Mouse (Mus musculus) right cerebral cortex, postnatal 10 days (tissue): ENCODE results near the gene Fxyd6.

Source experiments
- DNase-seq, 2 experiments: peaks; one replicate each; pipeline ENCODE4 v3.0.0; 2021; ENCODE audit warnings: low spot score in 2 of 2

Gene Fxyd6

DNA sequence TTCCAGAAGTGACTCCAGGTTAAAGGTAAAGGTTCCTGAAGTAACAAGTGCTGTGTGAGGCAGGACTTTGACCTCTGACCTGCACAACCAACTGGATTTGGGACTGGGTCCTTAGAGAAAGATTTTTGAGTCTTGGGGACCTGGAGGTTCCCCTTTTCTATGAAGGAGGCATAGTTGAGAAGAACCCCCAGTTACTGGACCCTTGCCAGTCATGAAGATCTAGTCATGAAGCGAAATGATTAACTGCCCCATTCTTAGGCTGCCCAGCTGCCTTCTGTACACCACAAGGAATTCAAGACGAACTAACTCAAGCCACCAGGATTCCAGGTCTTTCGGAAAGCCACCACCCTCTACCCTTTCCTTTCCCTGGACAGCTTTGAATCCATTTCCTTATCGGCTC is 6.4 kb downstream of the Fxyd6 start:
- DNase-seq: no peak

DNA sequence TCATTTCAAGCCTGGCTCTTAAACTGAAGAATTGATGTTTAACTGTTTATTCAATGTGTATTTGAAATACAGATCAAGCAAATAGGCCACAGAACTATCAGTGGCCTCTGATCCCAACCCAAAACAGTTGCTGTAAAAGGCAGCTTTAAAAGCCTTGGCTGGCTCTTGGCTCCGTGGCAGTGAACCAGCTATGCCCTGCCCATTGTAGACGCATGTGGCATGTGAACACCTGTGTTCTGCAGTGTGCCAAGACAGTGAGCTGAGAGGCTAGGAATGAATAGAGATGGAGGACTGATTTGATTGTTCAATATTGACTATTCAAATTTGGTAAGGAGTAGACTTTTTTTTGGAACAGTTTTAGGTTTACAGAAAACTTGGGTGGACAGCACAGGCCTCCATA is 6.9 kb downstream of the Fxyd6 start:
- DNase-seq: no peak

DNA sequence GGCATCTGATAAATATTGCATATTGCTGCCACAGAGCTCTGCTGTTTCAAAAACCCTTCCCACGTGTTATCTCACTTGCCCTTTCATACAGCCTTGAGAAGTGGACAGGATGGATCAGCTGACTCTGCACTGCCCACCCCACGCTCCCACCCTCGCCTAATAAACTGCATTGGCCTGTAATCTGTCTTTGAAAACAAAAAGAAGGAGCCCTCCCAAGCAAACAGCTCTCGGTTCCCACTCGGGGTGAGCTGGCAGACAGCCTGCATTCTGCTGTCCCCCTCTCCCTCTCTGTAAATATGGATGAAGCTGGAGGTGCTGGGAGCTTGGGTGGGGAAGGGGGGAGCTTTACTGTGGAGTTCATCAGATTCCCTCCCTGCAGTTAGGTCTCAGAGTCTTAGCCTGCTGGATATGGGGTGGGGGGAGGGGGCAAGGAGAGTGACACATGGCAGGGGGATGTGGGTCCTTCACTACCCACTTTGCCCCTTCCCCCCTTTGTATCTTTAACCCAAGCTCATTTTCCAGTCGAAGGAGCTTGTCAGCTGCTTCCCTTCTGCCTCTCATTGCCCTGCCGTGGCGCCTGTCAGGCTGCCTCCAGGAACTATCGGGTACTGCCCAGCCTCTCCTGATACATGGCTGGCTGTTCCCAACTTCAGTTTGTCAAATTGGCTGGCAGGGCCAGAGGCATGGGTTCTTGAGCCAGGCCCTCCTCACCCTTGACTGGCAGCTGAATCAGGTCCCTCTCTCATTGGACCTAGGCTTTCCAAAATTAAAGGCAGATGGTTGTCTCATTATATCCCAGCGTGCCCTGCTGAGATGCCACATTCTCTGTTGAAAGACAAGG is 10.6 kb downstream of the Fxyd6 start:
- peak; percentile 43 to 52 for DNase-seq

DNA sequence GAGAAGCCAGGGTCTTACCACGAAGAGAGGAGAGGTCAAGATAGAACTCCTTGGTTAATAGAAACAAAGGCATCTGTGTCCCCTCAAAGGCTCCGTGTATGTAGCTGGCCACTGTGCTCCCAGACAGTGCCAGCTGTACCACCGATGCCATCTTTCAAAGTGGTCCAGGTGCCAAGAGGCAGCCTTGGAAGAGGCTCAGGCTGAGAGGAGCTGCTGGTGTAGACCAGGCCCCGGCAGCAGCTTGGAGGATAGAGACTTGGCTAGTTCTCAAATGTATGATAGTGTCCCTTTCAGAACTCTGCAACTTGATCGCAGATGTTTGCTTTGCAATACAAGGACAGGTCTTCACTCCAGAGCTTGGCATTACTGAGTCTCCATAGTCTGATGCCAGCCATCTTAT is 12.4 kb downstream of the Fxyd6 start:
- peak; percentile 70 to 78 for DNase-seq

DNA sequence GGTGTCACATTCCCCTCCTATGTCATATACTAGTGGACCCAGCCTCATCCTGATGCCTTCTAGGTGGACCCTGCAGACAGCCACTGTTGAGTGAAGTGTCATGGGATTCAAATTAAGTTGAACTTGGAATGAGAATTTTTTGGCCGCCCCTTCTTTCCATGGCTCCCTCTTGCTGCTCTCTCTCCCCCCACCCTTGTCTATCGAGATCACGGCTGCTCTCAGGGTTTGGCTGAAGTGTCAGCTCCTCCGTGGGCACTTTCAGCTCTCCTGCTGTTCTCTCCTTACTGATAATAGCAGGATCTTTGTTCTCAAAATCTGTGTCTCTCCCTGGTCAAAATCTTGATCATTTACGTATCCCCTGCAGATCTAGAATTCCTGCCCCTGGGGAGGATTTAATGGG is 12.8 kb downstream of the Fxyd6 start:
- DNase-seq: no peak

DNA sequence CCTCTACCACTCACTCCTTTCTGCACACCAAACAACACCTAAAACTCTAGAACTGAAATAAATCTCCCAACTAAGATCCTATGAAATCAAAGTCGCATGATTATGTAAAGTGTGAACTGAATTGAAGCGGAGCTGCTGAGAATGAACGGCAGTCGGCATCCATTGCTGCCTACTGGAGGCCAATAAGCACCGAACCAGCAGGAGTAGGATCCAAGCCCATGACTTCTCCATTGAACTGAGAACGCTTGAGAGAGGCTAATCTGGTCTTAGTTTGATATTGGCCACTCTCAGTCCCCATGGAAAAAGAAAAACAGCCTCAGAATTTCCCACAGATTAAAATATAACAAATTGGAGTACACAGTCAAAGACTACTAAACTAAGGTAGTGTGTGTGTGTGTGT is 13.9 kb downstream of the Fxyd6 start:
- DNase-seq: no peak

DNA sequence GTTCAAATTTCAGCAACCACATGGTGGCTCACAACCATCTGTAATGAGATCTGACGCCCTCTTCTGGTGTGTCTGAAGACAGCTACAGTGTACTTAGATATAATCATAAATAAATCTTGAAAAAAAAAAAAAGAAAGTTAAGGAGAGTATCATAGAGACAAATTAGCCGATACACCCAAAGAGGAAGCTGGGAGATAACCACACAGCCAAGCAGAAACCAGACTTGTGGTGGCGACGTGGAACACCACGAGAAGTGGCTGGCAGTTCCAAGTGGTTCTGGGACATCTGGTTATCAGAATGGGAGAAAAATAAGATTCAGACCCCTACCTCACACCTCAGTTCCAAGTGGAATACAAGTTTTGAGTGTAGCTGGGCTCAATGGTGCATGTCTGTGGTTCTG is 16.7 kb downstream of the Fxyd6 start:
- no peak for DNase-seq

DNA sequence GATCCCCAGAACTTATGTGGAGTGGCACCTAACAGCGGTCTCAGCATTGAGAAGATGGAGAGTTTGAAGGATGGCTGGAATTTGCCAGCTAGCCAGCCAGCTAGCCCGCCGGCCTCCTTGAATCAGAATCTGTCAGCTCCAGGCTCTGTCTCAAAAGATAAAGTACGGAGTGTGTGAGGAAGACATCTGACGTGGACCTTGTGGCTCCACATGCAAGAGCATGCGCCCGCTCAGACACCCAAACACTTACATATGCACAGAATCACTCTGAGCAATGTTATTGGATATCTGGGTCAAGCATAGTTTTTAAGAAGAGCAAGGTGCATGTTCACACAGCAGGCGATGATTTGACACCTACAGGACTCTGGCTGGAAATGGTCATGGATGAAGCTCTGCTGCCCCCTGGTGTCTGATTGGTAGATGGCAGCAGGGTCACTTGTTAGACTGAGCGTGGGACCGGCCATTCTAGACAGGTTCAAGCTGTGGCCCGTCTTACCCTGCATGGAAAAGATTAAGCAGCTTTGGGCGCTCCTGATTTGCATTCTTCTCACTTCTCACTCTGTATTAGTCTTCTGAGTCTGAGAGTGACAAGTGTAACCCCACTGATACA is 18.5 kb downstream of the Fxyd6 start:
- DNase-seq: peak; percentile 85 to 87

DNA sequence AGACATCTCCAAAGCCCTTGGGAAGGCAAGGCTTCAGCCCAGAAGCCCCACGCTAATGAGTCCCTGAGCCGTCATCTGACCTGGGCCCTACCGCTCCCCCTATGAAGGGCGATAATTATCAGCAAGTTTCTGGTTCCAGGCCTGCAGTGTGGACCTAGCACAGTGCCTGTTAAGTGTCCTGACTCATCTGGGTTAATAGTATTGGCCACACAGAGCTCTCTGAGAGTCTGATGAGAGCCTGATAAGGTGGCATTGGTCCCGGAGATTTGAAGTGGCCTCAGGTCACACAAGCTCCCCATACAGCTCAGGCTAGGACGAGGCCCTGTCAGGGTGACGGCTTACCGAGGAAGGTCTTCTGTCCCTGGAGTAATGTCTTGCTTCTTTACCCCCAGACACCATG is 19.6 kb downstream of the Fxyd6 start:
- no peak for DNase-seq

DNA sequence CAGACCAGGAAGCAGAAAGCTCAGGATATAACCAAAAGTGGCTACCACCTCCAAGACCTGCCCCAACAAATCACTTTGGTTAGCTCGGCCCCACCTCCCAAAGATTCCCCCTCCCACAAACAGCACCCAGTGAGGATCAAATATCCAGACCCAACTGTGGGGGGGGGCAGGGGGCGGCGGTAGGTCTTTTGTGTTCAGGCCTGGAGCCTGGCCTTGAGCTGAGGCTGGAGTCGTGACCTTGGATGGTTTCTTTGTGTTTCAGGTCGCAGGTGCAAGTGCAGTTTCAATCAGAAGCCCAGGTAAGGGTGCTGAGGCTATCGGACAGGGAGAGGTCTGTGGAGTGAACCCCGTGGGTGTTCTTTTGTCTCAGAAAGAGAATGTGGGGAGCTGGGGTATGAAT is 21.3 kb downstream of the Fxyd6 start:
- DNase-seq: no peak

DNA sequence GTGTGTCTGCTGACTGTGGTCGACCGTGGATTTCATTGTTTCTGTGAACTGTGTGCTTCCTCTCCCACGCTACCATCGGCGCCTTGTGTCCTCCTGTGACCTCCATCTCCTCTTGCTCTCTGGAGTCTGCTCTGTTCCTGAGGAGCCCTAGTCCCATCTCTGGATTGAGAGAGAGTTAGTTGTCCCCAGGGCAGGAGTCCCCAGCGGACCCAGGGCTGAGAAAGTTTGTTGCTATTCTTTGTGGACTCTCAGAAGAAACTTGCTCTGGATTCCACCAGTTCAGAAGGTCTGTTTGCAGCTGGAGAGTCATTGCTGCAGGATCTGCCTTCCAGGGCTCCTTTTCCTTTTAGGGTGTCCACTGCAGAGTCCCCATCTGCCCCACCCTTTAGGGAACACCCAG is 25.2 kb downstream of the Fxyd6 start:
- DNase-seq: no peak

DNA sequence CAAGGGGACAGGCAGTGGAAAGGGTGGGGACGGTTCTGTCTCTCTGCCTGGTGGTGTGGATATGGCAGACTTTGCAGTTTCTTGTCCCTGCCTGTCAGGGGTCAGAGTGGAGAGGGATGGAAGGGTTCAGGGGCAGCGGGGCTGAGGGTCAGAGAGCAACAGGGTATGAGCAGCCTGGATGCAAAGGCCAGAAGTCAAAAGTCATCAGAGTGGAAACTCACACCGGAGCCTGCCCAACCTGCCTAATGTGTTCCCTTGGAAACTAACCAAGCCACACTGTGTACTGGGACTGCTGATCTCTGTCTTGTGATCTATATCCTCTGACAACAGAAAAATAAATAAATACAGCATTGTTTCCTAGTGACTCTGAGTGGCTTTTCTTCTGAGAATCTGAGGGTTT is 25.8 kb downstream of the Fxyd6 start:
- DNase-seq: no peak

DNA sequence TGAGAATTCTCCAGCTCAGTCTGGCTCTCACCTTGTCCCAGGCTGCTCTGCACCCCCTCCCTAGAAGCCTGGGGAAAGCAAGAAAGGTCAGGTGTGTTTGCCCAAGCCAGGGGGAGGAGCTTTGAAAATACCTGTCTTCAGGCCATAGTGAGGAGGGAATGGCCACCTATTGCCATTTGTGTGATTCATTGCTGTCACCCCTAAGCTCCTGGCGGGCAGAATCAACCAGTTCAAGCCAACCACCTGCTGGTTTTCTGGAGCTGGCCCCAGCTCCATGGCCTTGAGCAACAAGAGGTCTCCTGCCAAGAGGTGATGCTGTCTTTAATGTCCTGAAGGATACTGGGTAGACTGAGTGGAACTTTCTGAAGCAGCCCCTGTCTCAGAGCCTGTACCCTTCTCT is 28.4 kb downstream of the Fxyd6 start:
- DNase-seq: no peak

DNA sequence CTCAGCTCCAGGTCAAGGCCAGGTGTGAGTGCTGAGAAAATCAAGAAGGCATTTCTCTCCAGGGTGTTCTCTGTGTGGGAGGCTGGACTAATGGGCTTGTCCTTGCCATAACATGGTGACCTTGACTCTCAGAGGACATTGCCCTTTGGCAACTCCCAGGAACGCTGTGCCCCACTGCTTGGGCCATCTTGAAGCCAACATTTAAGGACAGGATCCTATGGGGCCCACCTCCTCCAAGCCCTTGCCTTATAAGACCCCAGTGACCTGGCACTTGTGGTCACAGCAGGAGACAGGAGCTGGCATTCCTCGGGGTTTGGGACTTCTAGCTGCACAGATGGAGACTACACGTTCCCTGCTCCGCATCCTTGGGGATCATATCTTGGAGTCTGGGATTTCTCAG is 29.4 kb downstream of the Fxyd6 start, which contains the start of gene Fxyd2:
TSS of gene Fxyd2 (plus strand) at position 236 of the 400 bp plus-strand sequence.
- no peak for DNase-seq

DNA sequence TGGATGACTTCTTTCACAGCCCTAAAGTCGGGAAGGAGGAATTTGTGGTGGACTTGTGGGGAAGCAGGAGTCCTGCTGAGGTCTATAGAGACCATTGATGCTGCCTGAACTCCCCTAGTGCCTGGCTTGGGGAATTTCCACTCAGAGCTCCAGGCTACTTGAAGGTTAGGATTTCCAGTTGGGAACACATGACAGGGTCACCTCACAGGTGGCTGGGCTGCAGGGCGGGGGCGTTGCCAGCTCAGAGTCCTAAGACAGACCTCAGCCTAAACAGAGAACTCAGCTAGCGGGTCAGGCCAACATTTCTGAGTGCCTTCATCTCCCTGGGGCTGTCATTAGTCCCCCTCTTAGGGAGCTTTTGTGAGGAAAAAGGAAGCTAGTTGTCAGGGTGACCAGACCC is 31.9 kb downstream of the Fxyd6 start:
- no peak for DNase-seq

DNA sequence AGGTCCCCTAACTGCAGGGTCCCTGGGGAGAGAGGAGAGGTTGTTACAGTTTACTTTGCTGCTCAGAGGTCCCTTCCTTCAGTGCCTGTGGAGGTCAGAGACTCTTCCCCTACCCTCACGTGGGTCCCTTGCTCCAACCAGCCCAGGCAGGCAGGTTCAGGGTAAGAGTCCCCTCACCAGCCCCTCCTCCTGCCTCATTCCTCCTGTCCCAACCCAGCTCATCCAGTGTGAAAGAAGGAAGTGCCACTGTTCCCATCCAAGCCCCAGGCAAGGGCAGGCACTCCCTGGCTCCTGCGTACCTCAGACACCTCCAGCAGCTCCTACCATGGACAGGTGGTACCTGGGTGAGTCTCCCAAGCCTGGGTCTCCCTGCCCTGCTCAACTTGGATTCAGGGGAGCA is 33.0 kb downstream of the Fxyd6 start:
- DNase-seq: no peak

DNA sequence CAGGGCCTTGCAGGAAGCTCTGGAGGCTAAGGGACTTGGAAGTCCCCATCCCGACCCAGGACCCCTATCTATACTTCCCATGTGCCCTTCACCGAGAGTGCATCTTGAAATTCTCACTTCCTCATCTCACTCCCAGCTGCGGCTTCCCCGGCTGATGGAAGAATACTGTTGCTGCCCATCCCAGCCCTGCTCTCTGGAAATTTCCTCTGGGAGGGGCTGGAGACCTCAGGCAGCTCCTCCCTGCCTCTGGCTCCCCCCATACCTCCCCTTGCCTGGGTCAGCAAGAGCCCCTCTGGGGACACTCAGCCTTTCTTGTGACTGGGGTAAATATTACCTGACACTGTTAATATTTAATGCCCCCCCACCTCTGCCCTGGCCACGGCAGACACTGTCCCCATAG is 35.7 kb downstream of the Fxyd6 start:
- no peak for DNase-seq

DNA sequence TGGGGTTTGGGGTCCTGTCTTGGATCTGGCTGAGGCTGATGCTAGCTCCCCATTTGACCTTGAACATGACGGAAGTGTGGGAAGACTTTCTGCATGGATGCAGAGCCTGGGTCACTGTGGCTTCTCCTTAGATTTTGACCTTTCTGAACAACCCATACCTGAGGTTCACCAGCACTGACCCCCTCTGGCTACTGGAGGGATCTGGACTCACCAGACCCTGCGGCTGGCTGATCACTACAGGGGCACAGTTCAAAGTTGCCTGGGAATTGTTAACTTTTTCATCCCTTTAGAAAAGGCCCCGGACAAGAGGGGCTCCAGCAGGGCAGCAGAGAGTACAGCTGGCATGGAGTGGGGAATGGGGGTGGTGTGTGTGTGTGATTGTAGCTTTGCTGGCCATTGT is 36.8 kb downstream of the Fxyd6 start:
- DNase-seq: no peak

DNA sequence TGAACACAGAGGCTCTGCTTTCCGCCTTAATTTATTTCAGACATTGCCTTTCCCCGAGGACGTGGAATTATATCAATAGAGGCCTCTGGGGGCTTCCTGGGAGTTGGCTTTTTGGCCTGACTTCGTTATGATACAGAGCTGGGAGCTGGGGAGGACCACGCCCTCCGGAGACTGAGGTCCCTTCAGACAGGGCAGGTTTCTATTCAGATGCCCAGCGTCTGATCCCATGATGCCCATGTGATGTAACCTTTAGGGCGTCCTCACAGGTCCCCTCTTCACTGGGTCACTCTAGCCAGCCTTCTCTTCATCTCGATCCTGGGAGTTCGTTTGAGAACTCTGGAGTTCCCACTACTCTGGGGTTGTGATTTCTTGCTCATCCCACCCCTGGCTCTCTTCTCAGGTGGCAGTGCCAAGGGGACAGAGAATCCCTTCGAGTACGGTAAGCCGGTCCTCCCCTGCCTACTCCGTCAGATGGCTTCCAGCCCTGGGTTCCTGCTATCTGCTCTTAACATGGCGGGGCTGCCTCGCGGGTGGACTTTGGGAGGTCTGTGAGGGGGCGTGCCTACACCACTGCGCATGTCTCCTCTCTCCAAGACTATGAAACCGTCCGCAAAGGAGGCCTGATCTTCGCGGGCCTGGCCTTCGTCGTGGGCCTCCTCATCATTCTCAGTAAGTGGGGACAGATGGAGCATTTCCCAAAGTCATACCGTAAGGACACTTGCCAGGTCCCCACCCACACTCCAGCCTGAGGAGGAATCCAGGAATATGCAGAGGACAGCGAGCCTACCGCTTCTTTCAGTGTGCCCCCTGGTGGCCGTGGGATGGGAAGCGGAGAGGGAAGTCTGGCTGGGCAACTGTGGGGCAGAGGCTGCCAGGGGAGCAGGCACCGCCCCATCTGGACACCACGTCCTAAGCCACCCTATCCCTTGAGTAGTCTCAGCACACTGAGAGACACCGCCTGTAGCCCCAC is 38.0 kb downstream of the Fxyd6 start:
- DNase-seq: peak; percentile 81 to 89

DNA sequence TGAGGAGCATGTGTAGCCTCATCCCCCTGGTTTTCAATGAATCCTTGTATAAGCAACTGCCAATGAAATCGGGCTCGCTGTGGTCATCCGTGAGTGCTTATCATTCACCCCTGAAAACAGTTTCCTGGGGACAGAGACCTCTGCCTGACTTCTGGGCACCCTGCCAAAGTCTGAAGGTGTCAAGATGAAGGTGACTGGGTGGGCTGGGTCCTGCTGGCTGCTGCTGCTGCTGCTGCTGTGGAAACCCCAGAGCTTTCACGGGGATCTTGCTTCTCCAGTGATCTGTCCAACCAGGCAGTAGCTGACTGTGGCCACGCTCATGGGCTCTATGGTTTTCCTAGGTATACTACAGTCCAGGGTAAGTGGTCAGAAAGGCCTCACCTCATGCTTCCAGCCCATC is 40.2 kb downstream of the Fxyd6 start:
- no peak for DNase-seq

DNA sequence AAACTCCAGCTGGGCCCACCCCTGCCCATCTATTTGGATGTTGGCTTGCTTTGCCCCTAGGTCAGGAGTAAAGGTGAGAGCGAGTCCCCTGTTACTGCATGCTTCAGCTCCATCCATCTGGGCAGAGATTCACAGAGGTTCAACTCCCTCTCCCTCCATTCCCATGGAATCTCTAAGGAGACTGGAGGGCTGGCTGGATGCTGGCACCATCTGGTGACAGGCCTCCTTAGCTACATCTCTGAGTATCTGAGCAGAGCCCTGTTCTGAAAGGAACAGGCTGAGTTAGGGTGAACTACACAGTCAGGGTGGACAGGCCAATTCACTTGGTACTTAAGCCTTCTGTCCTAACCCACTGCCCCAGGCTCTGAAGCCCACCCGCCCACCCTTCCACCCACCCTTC is 40.6 kb downstream of the Fxyd6 start:
- DNase-seq: peak; percentile 62 to 65

DNA sequence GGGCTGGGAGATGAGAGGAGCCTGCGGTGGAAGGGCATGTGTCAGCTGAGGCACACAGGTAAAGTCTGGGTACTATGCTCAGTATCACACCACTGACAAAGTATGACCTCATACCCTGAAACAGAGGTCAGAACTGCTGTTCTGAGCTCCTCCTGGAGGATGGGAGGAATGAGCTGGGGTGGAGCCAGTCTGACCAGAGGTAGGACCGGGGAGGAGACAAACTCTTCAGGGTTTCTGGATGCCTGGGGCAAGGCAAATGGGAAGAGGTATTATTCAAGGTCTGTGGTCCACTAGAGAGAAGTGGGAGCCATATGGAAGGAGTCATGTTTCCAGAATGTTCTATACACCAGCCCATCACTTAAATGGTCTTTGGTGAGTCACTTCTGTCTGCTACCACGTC is 41.1 kb downstream of the Fxyd6 start:
- no peak for DNase-seq
